Mouse (Mus musculus): Measurements from ENCODE around the gene Rps6kb1. TPM values are rescaled to one million over a fixed set of nuclear protein-coding genes. Genes with fewer than 3 reads are reported as not detected.

Gene Rps6kb1
- polyA plus RNA-seq, 1 experiment from 2014 or later = 53.1 TPM

DNA sequence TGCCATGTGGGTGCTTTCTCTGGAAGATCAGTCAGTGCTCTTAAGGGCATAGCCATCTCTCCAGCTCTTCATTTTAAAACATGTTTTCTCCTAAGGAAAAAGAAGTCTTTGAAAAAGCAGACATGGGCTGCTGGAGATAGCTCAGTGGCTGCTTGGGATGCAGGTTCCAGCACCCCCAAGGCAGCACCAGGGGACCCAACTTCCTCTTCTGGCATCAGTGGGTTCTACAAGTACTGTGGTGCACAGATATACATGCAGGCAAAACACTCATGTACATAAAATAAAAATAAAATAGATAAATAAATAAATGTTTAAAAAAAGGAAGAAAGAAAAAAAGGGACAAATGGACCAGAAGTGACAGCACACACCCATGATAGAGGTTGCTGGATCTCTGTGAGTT is 82.0 kb downstream of the Rps6kb1 start:
- ATAC-seq = no peak
- H3K9ac ChIP-seq (ENCODE audit: low read depth, low read length) = no peak overlapping the region
- no peak overlapping the region for H3K4me2 ChIP-seq (ENCODE audit: low read length)
- no peak overlapping the region for H3K4me3 ChIP-seq (ENCODE audit: low read length)
- no peaks in the 10 kb centered on the region for H3K4me1 ChIP-seq (ENCODE audit: control insufficient read depth, insufficient read depth, low read depth, low read length)
- H3K36me3 ChIP-seq (ENCODE audit: control insufficient read depth, insufficient read depth, low read length) = no peaks in the 10 kb centered on the region
- H3K27ac ChIP-seq (ENCODE audit: low read depth, low read length) = no peak overlapping the region
- no peaks in the 10 kb centered on the region for H3K9me3 ChIP-seq (ENCODE audit: control insufficient read depth, low read length)
- H3K27me3 ChIP-seq (replicated peaks; ENCODE audit: control insufficient read depth, insufficient read depth, low read length) = no peaks in the 10 kb centered on the region

DNA sequence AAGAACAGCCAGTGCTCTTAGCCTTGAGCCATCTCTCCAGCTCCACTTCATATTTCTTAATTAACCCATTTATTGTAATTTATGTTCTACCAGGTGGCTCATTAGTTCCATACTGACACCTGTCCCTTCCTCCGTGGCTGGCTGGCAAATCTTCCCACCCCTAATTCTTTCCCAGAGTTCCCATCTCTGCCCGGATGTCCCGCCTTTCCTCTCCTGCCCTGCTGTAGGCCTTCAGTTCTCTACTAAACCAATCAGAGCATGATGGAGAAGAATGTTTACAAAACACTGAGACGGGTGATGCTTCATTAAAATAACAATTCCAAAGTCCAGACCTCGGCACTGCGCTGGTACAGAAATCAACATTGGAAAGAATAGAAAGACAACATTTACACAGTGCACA is 85.7 kb downstream of the Rps6kb1 start:
- Histone ChIP-seq H3K9ac (ENCODE audit: low read depth, low read length) (no peak overlapping the region), H3K27me3 (replicated peaks; ENCODE audit: control insufficient read depth, insufficient read depth, low read length) (no peaks in the 10 kb centered on the region), H3K4me2 (ENCODE audit: low read length) (no peak overlapping the region), H3K9me3 (ENCODE audit: control insufficient read depth, low read length) (no peaks in the 10 kb centered on the region), H3K4me3 (ENCODE audit: low read length) (no peak overlapping the region), H3K27ac (ENCODE audit: low read depth, low read length) (no peak overlapping the region), H3K4me1 (ENCODE audit: control insufficient read depth, insufficient read depth, low read depth, low read length) (no peaks in the 10 kb centered on the region), H3K36me3 (ENCODE audit: control insufficient read depth, insufficient read depth, low read length) (no peaks in the 10 kb centered on the region)
- WGBS = 90% methylated on average over 6 of the region's 6 CpGs
- ATAC-seq = no peak

DNA sequence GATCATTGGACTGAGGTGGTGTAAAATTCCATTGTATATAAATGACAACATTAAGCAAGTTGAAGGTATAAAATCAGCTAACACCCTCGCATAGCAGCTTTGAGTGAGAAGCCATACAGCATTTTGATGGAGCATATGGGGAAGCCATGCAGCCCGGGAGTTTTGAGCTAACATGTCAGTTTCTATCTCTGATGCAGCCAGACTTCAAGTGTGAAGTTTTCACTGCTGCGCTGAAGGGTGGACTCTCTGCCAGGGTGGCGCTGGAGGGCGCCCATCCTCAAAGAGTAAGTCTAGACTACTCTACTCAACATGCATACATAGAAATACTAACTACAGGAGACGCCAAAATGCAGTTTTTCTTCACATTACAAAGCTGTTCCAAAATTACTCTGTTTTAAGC is 87.1 kb downstream of the Rps6kb1 start:
- no peak overlapping the region for H3K27ac ChIP-seq (ENCODE audit: low read depth, low read length)
- no peaks in the 10 kb centered on the region for H3K27me3 ChIP-seq (replicated peaks; ENCODE audit: control insufficient read depth, insufficient read depth, low read length)
- H3K4me2 ChIP-seq (ENCODE audit: low read length) = no peak overlapping the region
- ATAC-seq = no peak
- no peak overlapping the region for H3K4me3 ChIP-seq (ENCODE audit: low read length)
- no peaks in the 10 kb centered on the region for H3K36me3 ChIP-seq (ENCODE audit: control insufficient read depth, insufficient read depth, low read length)
- no peaks in the 10 kb centered on the region for H3K4me1 ChIP-seq (ENCODE audit: control insufficient read depth, insufficient read depth, low read depth, low read length)
- no peaks in the 10 kb centered on the region for H3K9me3 ChIP-seq (ENCODE audit: control insufficient read depth, low read length)
- WGBS = 86% methylated on average over 6 of the region's 6 CpGs
- H3K9ac ChIP-seq (ENCODE audit: low read depth, low read length) = no peak overlapping the region

DNA sequence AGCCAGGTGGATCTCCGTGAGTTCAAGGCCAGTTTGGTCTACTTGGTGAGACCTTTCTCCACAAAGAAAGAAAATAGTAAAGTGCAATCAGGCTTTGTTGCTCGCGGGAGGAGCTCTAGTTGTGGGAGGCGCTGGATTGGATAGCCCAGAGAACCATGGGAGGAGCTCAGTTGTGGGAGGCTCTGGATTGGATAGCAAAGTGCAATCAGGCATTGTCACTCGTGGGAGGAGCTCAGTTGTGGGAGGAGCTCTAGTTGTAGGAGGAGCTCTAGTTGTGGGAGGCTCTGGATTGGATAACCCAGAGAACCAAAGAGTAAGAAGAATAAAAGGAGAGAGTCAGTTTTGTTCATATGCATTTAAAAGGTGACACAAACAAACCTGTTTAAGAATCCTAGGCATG is 90.6 kb downstream of the Rps6kb1 start:
- H3K27ac ChIP-seq (ENCODE audit: low read depth, low read length) = no peak overlapping the region
- H3K36me3 ChIP-seq (ENCODE audit: control insufficient read depth, insufficient read depth, low read length) = no peaks in the 10 kb centered on the region
- ATAC-seq = no peak
- WGBS = 91% methylated on average over 5 of the region's 5 CpGs
- no peaks in the 10 kb centered on the region for H3K9me3 ChIP-seq (ENCODE audit: control insufficient read depth, low read length)
- H3K27me3 ChIP-seq (replicated peaks; ENCODE audit: control insufficient read depth, insufficient read depth, low read length) = no peaks in the 10 kb centered on the region
- no peak overlapping the region for H3K4me3 ChIP-seq (ENCODE audit: low read length)
- no peak overlapping the region for H3K9ac ChIP-seq (ENCODE audit: low read depth, low read length)
- no peaks in the 10 kb centered on the region for H3K4me1 ChIP-seq (ENCODE audit: control insufficient read depth, insufficient read depth, low read depth, low read length)
- H3K4me2 ChIP-seq (ENCODE audit: low read length) = no peak overlapping the region

MicroRNAs encoded within 50 kb of the gene (microRNA counts, 519-probe panel; counts per million panel counts)
- microRNA mmu-miR-21 = 2,971 counts per million, percentile 79 among the panel's probes with 10 or more counts

Small RNA genes within 50 kb of the gene (microRNA-seq; reads per million reads assigned to microRNA genes)
- 3,563 reads per million, percentile 88 among the genes with 10 or more reads in this experiment for gene Mir21a

Other genes starting within 250 kb of the Rps6kb1 start
- 6.7 and 7.4 TPM in 2 replicates for gene Med13, start 187.2 kb downstream of the Rps6kb1 start, polyA plus RNA-seq (2015; fragmentation: Nextera tagmentation; extraction: Ambion mirVana)
- gene Rnft1, start 60.1 kb downstream of the Rps6kb1 start, polyA plus RNA-seq (2015; fragmentation: Nextera tagmentation; extraction: Ambion mirVana) = 18.7 and 21.5 TPM in 2 replicates
- gene Tubd1, start 186 bp upstream of the Rps6kb1 start, polyA plus RNA-seq (2015; fragmentation: Nextera tagmentation; extraction: Ambion mirVana) = 6.5 and 7.7 TPM in 2 replicates
- gene Vmp1, start 139.0 kb upstream of the Rps6kb1 start, polyA plus RNA-seq (2015; fragmentation: Nextera tagmentation; extraction: Ambion mirVana) = 122 and 123 TPM in 2 replicates
- gene Ptrh2, start 139.2 kb upstream of the Rps6kb1 start, polyA plus RNA-seq (2015; fragmentation: Nextera tagmentation; extraction: Ambion mirVana) = 27.5 and 28.6 TPM in 2 replicates
- gene Cltc, start 212.8 kb upstream of the Rps6kb1 start, polyA plus RNA-seq (2015; fragmentation: Nextera tagmentation; extraction: Ambion mirVana) = 146 and 188 TPM in 2 replicates

Data from hindbrain, embryonic 16.5 days (tissue).